Mouse (Mus musculus): ENCODE measurements at regions not wholly inside any gene's neighbourhood (a gene's known extent, or its start where the extent isn't known, plus 50 kb on each side); places are given as distances from the start of the nearest gene placed in this dataset.

DNA sequence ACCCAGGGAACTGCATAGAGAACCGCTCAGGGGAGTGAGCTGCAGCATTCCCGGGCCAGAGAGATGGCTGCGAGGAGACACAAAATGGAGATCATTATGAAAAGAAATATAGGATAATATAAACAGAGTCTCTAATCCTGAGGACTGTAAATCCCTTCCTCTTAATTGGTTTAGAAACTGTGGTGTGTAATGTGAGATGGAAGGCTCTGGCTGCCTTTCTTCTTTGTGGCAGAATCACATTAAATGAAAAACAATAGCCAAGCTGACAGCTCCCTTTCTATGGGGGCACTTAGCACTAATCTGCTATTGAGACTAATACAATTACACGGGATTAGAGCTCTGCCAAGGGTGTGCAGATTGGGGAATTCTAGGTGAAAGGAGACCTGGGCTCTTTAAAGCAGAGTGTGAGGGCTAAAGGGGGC, 288.0 kb downstream of the Icos start:
- no peak for DNase-seq (ENCODE audit: low spot score in 2 of 2)

- no peak for DNase-seq (ENCODE audit: low spot score in 2 of 2)
Measured at GRCm38 (mm10) chr1:61273843-61274242, 296.1 kb downstream of the Icos start.

DNA sequence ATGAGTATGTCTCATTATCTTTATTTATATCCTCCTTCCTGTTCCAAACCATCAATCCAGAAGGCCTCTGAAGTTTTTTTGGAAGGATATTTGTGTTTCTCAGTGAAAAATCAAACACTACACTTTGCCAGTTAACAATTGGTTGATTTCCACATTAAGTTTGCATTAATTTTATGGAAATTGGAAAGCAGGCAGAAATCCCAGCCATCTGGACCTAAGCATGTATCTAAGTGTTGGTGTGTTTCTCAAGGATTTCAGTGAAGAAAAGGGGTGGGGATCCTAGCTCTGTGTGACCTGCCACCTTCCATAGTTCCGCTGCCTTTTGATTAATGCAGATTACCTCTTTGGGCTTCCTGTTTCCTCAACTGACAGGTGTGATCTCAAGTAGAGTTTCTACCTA, 296.5 kb downstream of the Icos start:
- DNase-seq (ENCODE audit: low spot score in 2 of 2): no peak

GRCm38 (mm10) chr1:61277170-61277710, 299.5 kb downstream of the Icos start:
- no peak for DNase-seq (ENCODE audit: low spot score in 2 of 2)

DNA sequence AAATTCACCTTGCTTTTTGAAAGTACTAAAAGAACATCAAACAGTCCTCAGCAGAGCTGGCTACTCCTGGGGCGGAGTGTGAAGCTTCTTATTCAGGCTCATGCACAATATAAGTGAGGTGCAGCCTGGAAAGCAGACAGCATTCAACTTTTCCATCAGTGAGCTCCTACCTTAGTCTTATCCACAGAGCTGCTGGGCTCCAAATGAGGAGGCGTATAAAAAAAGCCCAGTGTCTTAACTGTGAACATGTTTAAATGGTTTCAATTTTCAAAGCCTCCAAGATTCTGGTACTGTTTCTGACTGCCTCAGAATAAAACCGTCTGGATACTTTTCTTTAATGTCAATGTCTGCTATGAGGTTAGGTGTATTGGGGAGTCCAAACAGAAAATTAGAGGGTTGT, 310.5 kb downstream of the Icos start:
- DNase-seq (ENCODE audit: low spot score in 2 of 2): no peak

- no peak for DNase-seq (ENCODE audit: low spot score in 2 of 2)
Measured at GRCm38 (mm10) chr1:61288946-61289345, 311.2 kb downstream of the Icos start.

- no peak for DNase-seq (ENCODE audit: low spot score in 2 of 2)
Measured at GRCm38 (mm10) chr1:61289552-61289951, 311.8 kb downstream of the Icos start.

DNA sequence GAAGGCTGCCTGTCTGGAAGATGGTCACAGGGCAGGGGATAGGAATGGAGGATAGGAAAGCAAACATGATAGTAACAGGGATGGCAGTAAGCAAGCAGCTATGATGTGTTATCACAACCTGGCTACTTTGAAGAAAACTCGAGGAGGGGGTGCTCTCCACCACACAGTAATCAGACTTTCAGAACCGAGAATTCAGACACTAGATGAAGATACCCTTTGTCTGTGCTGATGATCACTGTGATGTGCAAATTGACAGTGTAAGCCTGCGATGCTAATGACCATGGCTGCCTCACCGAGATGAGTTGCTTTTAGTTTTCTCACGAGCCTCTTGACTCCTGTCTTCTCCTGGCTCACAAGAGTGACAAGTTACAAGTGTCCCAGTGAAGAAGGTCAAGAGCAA, 315.4 kb downstream of the Icos start:
- DNase-seq (ENCODE audit: low spot score in 2 of 2): no peak

DNA sequence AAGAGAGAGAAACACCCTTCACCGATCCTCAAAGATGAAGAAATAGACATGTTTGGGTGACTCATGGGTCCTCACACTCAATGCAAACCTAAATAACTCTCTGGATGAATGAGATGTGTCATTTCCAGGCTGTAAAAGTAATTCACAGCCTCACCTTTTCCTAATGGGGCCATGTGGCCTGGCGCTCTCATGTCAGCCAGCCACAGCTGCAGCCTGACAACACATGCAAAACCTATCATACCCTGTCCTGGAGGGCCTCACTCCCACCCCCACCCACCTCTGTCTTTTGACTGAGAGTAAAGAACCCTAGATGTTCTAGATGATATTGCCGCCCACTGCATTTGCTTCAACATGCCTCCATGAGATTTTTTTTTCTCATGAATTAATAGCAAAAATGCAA, 317.5 kb downstream of the Icos start:
- no peak for DNase-seq (ENCODE audit: low spot score in 2 of 2)

DNA sequence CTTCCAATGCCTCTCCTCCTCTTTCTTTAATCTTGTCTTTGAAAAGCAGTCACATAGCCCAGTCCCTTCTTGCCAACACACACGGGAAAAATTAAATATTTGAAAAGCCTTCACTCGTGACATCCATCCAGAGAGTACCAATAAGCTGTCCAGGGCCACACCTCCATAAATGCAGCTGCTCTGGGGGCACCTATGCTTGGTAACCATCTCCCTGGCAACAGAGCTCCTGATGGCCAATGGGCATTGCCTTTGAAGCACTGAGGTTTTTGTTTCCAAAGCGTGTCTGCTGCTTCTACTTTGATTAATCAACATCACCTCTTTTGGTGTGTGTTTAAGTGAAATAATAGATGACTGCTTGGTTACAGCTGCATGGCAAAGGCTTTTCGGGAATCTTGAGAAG, 319.1 kb downstream of the Icos start:
- DNase-seq (ENCODE audit: low spot score in 2 of 2): no peak

GRCm38 (mm10) chr1:61297361-61297760, 319.6 kb downstream of the Icos start:
- no peak for DNase-seq (ENCODE audit: low spot score in 2 of 2)

GRCm38 (mm10) chr1:61298064-61298463, 320.3 kb downstream of the Icos start:
- no peak for DNase-seq (ENCODE audit: low spot score in 2 of 2)

DNA sequence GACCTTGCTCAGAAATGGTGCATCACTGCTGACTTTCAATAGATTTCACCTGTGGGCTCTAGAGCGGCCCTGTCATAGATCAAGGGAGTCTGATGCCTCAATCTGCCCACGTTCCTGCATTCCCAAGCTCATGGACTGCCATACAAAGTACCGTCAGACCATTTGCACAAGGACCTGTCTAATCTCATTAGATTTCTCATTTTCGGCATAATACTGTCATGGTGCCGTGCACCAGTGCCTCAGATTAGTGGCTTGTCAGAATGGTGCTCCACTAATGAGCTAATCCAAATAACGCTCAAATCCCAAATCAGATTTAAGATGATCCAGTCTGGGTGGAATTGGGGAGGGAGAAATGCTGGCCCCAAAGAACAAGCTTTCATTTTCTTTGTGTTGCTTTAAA, 321.1 kb downstream of the Icos start:
- no peak for DNase-seq (ENCODE audit: low spot score in 2 of 2)

DNA sequence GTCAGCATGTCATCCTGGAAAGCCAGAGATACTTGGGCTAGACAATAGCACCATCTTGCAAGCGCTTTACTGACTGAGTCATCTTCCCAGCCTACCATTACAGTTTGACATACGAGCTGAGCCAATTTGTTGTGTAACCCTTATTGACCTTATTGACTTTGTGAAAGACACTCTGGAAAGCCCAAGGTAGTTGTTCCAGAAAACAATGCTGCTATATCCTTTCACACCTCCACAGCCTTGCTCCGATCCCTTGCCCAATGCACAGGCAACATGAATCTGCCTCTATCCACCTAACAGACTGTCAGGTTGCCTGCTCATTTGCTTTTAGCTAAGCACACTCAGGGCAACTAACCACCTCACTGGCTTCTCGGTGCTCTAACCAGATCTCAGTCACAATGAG, 322.8 kb downstream of the Icos start:
- DNase-seq (ENCODE audit: low spot score in 2 of 2): no peak

DNA sequence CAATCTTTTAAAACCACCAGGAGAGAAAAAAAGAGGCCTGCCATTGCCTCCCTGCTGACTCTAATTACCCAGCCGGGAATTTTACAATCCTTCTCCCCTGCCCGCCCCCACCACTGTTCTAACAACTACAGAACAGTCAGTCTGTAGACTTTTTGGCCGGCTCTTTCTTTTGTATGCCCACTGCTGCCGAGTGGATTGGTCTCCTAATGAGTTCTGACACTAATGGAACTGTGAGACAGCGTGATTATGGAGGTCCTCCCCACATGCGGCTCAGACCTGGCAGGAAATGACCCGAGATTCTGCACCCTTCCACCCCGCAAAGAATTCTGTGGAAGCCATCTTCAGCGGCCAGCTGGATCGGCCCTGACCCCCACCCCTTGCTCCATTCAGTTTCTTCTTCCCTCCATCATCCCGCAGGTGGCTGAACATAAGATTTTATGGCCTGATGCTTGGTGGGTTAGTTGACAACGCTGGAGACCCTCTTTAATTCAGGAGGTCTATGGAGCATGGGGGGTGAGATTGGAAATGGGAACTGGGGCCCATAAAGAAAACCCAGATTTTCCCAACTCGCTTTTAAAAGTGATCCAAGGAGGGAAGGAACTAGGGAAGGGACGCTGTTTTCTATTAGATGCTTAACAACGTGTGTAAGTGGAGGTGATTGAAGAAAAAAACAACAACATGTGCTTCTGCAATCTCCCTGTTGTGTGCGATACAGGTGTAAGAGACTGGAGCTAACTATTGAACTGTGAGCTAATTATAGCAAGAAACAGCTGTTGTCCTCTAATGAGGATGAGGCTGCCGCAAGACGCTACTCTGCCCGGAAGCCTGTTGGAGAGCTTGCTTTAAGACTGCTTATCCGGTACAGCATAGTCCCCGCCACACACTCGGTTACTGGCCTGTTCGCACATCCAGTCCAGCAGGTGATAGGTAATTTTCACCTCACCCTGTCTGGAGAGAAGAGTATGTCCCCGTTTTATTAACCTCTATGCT, 323.6 kb downstream of the Icos start:
- DNase-seq (ENCODE audit: low spot score in 2 of 2): no peak

- no peak for DNase-seq (ENCODE audit: low spot score in 2 of 2)
Measured at GRCm38 (mm10) chr1:61302570-61303071, 324.9 kb downstream of the Icos start.

- DNase-seq (ENCODE audit: low spot score in 2 of 2): no peak
Measured at GRCm38 (mm10) chr1:61306296-61306695, 328.6 kb downstream of the Icos start.

- no peak for DNase-seq (ENCODE audit: low spot score in 2 of 2)
Measured at GRCm38 (mm10) chr1:61309563-61309962, 329.1 kb upstream of the Pard3b start.

DNA sequence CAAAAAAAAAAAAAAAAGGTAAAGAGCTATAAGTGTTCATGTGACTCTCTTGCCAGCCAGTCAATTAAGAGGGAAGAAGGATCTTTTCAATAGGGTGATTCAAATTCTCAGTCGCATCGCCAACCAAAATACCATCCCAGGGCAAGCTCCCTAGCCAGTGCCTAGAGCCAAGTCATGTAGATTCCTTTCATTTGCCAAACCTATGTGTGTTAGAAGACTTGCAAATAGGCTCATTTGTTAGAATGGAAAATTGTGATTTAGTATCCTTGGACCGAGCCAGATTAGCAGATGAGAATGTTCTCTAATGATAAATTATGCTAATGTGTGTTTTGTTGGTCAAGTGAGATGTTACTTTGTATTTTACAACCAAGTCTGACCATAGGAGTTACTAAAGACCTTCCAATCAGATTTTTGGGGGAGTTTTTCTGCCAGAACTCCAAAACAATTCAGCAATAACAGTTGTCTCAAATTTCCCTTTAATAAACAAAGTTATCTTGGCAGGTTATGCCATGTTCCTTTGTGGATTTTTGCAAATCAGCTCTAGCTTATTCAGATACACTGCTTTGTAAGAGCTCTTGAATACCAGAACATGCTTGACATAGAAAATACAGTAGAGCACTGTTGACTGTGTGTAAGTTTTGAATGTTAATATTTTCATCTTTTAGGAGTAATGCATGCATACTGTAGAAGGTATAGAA, 328.4 kb upstream of the Pard3b start:
- DNase-seq (ENCODE audit: low spot score in 2 of 2): no peak

DNA sequence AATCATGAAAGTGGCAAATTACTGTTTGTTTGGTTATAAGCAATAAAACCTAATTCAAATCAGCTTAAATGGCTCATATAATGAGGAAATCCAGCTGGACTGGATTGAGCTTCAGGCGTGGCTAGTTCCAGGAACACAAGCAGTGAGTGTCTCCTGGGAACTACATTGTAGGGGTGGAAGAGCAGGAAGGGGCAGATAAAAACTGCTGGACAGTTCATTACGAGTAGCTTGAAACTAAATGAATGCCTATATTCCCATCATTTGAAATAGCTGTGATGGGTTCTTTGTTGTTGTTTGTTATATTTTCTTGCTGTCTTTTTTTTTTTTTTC, 327.9 kb upstream of the Pard3b start:
- no peak for DNase-seq (ENCODE audit: low spot score in 2 of 2)

GRCm38 (mm10) chr1:61313196-61313595, 325.4 kb upstream of the Pard3b start:
- no peak for DNase-seq (ENCODE audit: low spot score in 2 of 2)

- no peak for DNase-seq (ENCODE audit: low spot score in 2 of 2)
Measured at GRCm38 (mm10) chr1:61316261-61316660, 322.4 kb upstream of the Pard3b start.

- DNase-seq (ENCODE audit: low spot score in 2 of 2): no peak
Measured at GRCm38 (mm10) chr1:61316736-61317135, 321.9 kb upstream of the Pard3b start.
